Mouse (Mus musculus): Measurements from ENCODE around the gene Hnrnpk.
"Not testable (repeated sequence)": the region's sequence is repeated elsewhere in the genome, so short reads cannot be mapped to it uniquely, and the experiment has no call there.

Hnrnpk gene

GRCm38 (mm10) chr13:58389324-58389951, 13.7 kb downstream of the Hnrnpk start:
- DNase-seq (ENCODE audit: low read depth, low spot score) = no peak

GRCm38 (mm10) chr13:58388379-58388778, 14.8 kb downstream of the Hnrnpk start:
- no peak for DNase-seq (ENCODE audit: low read depth, low spot score)

- DNase-seq (ENCODE audit: low read depth, low spot score) = peak; percentile 82
Observed at GRCm38 (mm10) chr13:58387948-58388347, 15.2 kb downstream of the Hnrnpk start.

DNA sequence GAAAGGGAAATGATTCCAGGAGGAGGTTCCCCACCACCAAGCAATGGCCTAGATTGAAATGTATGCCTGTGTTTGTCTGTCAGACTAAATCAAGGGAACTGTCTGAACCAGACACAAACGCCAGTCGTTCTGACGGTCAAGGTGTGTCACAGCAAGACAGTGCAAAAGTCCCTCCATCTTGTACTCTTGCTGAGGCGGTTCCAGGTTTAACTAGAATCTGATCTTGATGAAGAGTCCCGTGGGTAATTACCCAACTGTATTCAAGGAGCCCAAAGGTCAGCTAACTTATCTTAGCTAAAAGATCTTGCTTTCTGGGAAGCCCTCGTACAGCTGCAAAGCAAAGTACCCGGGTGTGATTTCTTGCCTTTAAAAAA, 17.6 kb downstream of the Hnrnpk start:
- DNase-seq (ENCODE audit: low read depth, low spot score) = no peak

- peak; percentile 81 for DNase-seq (ENCODE audit: low read depth, low spot score)
Observed at GRCm38 (mm10) chr13:58384779-58385546, 18.2 kb downstream of the Hnrnpk start, which contains the start of gene 2210016F16Rik. TSS of gene 2210016F16Rik (minus strand) at chr13:58385225.

DNA sequence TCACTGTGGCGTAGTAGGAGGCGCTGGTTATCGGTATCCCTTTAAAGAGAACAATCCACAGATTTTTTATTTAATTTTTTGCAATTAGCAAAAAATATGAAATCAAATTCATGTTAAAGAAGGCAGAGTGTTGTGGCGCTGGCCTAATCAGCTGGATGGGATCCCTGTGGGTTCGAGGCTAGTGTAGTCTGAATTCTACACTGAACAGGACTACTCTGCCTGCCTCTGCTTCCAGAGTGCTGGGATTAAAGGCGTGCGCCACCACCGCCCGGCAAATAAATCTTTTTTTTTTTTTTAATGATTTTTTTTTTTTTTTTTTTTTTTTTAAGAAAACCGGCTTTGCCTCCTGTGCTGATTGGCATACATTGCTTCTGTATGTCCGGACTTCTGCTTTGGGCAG, 18.8 kb downstream of the Hnrnpk start:
- no peak for DNase-seq (ENCODE audit: low read depth, low spot score)

DNA sequence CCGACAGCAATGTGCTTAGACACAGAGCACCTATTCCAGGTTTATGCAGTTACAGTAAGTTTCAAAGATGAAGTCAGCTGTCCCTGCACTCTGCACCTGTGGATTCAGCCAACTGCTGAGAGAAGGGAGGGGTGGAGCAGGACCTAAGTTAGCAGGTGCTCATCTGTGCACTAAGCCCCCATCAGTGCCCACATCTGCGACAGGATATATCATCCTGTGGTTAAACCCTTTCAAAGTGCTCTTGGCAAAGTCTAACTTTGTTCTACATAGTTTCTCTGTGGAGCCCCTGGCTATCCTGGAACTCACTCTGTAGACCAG, 30.0 kb downstream of the Hnrnpk start:
- DNase-seq (ENCODE audit: low read depth, low spot score) = no peak

- DNase-seq (ENCODE audit: low read depth, low spot score) = no peak
Observed at GRCm38 (mm10) chr13:58372278-58373152, 30.6 kb downstream of the Hnrnpk start.

GRCm38 (mm10) chr13:58368835-58369234, 34.3 kb downstream of the Hnrnpk start:
- no peak for DNase-seq (ENCODE audit: low read depth, low spot score)

DNA sequence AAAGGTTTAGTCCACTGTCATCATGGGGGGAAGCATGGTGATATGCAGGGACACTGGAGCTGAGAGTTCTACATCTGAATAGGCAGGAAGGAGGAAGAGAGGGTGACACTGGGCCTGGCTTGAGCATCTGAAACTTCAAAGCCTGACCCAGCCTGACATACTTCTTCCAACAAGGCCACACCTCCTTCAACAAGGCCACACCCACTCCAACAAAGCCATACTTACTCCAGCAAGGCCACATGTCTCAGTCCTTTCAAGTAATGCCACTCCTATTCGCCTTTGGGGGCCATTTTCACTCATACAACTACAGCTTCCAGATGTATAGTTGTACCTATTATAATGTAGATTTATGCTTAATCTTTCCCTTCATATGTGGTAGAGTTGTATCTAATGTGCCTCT, 35.5 kb downstream of the Hnrnpk start:
- DNase-seq (ENCODE audit: low read depth, low spot score) = peak; percentile 76

DNA sequence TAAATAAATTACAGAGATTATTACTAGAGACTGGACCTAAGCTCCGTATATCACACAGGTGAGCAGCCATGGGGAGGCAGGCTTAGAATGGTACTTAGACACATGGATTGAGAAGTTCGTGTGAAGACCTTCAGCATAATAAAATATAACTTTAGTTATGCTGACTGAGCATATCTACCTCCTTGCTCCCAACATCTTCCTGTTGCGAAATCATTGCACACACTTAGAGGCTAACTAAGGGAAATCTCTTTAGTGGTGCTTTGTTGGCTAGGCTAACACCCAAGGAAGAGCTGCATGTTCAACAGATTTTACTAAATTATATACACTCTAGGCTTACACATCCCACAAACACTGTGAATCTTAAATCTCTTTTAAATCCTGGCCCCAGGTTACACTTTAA, 36.8 kb downstream of the Hnrnpk start:
- no peak for DNase-seq (ENCODE audit: low read depth, low spot score)

GRCm38 (mm10) chr13:58365179-58365578, 38.0 kb downstream of the Hnrnpk start:
- DNase-seq (ENCODE audit: low read depth, low spot score) = not testable (repeated sequence)

DNA sequence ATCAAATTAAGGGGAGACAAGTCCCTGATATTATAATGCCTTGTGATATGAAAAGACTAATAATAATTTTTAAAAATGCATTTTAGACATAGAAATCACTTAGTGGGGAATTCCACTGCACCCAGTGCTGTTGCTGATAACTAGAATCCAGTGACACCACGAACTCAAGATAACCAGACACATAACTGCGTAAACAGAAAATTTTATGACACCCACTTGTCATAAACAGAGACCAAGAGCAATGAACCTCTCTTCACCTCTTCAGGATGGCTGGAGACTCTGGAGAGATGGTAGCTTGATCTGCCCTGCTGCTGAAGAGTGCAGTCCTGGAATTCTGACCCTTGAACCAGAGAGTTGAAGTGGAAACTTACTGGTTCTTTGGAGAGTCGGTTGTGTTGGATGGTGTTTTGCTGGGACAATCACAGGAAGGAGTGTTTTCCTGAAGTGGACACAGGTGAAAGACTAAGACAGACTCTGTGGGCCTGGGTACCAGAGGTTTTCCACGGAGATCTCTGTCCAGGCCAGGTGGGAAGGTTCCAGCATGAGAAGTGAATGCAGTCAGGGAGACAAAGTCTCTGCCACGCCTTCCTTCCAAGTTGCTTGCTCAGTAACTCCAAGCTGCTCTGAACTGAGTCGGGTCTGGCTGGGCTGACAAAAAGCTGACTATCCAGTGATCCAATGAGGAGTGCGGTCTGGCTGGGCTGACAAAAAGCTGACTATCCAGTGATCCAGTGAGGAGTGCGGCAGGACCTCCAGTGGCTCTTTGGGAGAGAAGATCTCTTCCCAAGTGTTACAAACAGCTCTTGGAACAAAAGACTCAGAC, 38.6 kb downstream of the Hnrnpk start:
- DNase-seq (ENCODE audit: low read depth, low spot score) = no peak

DNA sequence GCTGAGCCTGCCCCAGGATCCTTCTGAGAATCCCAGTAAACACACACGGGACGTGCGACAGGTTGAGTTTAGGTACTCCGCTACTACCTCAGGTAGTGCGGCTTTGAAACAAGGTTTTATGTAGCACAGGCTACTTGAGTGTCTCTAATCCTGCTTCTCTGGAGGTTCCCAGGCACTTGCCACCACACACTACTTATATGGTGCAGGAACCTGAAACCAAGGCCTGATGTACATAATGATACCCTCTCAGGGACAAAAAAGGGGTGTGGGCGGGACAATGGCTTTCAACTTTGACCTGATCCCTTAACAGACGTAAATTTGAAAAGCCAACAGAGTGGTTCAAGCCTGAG, 43.9 kb downstream of the Hnrnpk start:
- DNase-seq (ENCODE audit: low read depth, low spot score) = no peak

GRCm38 (mm10) chr13:58358629-58359303, 44.4 kb downstream of the Hnrnpk start, which contains the start of gene Kif27:
TSS of gene Kif27 (minus strand) at chr13:58359122.
- DNase-seq (ENCODE audit: low read depth, low spot score) = peak; percentile 95

- DNase-seq (ENCODE audit: low read depth, low spot score) = no peak
Observed at GRCm38 (mm10) chr13:58352996-58353395, 50.1 kb downstream of the Hnrnpk start.

GRCm38 (mm10) chr13:58350606-58351005, 52.5 kb downstream of the Hnrnpk start:
- no peak for DNase-seq (ENCODE audit: low read depth, low spot score)

DNA sequence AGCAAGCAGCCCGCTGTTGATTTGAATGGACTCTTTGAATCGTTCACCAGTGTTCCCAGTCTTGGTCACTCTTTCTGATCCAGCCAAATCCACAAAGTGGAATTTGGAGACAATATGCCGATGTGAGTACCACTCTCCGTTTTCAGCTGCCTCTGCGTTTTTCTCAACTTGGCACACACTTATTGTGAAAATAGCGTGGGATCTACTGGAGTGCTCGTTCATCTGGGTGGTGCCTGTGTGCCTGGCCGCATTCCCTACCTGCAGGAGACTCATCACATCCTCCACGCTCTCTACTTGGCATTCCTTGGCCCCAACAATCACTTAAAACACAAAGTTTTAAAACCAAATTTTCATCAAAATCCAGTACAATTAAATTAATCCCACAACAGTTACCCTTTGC, 58.6 kb downstream of the Hnrnpk start:
- no peak for DNase-seq (ENCODE audit: low read depth, low spot score)

Measured in R1 (cell line).